Mouse (Mus musculus) liver, postnatal 0 days (tissue): ENCODE measurements around the gene Cars. TPM values are rescaled to one million over a fixed set of nuclear protein-coding genes. Genes with fewer than 3 reads are reported as not detected.

ENCODE experiments used
- ATAC-seq: fragments of 200-750 bp; cut with Nextera tagmentation; 2 replicates; pipeline ENCODE4 v1.8.0; 2017; ENCODE audit warnings: mild to moderate bottlenecking, moderate library complexity
- DNase-seq: peaks from one replicate; pipeline ENCODE4 v3.0.0-alpha.2; 2016
- H3K27ac ChIP-seq: fragments of 300-500 bp; sonication (generic); 2 replicates; pipeline ENCODE4 v1.5.1; 2014; ENCODE audit warnings: antibody characterized with exemption, moderate library complexity, mild to moderate bottlenecking, low read depth
- H3K27me3 ChIP-seq: fragments of 300-500 bp; sonication (generic); 2 replicates; pipeline ENCODE4 v1.6.1; 2014; ENCODE audit warnings: low read length, control low read depth, mixed read lengths; ENCODE audit not compliant: insufficient read depth
- H3K36me3 ChIP-seq: fragments of 300-500 bp; sonication (generic); replicated peaks from 2 replicates; pipeline ENCODE4 v1.6.1; 2014; ENCODE audit warnings: mild to moderate bottlenecking, control low read depth, low read length, moderate library complexity, mixed read lengths; ENCODE audit not compliant: insufficient read depth
- H3K4me1 ChIP-seq: fragments of 300-500 bp; sonication (generic); 2 replicates; pipeline ENCODE4 v1.6.1; 2014; ENCODE audit warnings: antibody characterized with exemption, mild to moderate bottlenecking, control low read depth; ENCODE audit not compliant: insufficient read depth
- H3K4me2 ChIP-seq: fragments of 300-500 bp; sonication (generic); 2 replicates; pipeline ENCODE4 v1.6.1; 2014; ENCODE audit warnings: low read depth, mild to moderate bottlenecking, low read length, moderate library complexity, mixed read lengths
- H3K4me3 ChIP-seq: fragments of 300-500 bp; sonication (generic); 2 replicates; pipeline ENCODE4 v1.5.1; 2014; ENCODE audit warnings: low read depth, low read length
- H3K9ac ChIP-seq: fragments of 300-500 bp; sonication (generic); replicated peaks from 2 replicates; pipeline ENCODE4 v1.6.1; 2014; ENCODE audit warnings: mild to moderate bottlenecking, moderate library complexity
- H3K9me3 ChIP-seq: fragments of 300-500 bp; sonication (generic); 2 replicates; pipeline ENCODE4 v1.6.1; 2016; ENCODE audit warnings: mild to moderate bottlenecking, control low read depth, low read length, mixed read lengths
- CTCF ChIP-seq: sonication (generic); IDR thresholded peaks from 2 replicates; pipeline ENCODE4 v1.5.1; 2016; ENCODE audit warnings: antibody characterized with exemption, low read depth
- EP300 ChIP-seq: IDR thresholded peaks from 2 replicates; pipeline ENCODE4 v1.6.1; 2016; ENCODE audit warnings: antibody characterized with exemption, low read depth, mild to moderate bottlenecking
- WGBS: fragments of 180-500 bp; shearing (Covaris S2); extraction: QIAGEN DNeasy Blood & Tissue Kit; methylation state at CpG from one replicate; pipeline ENCODE4 v1.1.7; 2014; ENCODE audit not compliant: insufficient replicate concordance; 5-methylcytosine and 5-hydroxymethylcytosine counted together
- polyA plus RNA-seq: library from polyadenylated mRNA; unstranded; fragments of >200 nt; fragmentation: Nextera tagmentation; extraction: Ambion mirVana; gene quantifications from 2 replicates; pipeline ENCODE4 v1.2.1, GENCODE M21; 2015

Cars gene
- polyA plus RNA-seq, 1 experiment from 2014 or later: 22.7 TPM

DNA sequence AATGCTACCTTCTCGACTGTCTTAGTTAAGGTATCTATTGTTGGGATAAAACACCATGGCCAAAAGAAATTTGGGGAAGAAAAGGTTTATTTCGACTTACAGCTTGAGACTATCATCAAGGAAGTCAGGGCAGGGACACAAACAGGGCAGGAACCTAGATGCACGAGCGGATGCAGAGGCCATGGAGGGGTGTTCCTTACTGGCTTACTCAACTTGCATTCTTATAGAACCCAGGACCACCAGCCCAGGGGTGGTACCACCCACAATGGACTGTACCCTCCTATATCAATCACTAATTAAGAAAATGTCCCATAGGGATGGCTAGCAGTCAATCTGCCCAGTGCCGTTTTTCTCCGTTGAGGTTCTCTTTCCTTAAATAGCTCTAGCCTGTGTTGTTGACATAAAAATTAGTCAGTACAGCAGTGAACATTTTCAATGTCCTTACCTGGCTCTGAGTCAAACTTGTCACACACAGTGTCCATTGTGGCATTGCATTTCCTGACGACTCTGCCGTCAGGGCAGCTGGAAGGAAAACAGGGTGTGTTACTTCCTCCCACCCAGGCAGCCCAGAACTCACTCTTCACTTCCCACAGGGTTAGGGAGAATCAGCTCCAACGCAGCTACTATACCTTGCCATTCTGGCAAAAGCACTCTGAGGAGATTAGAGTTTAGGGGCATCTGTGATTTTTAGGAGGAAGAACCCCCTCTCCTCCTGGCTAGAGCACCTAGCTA is 14.7 kb upstream of the Cars start:
- Histone ChIP-seq H3K27me3 (no peaks in the 10 kb centered on the region), H3K4me3 (no peak overlapping the region), H3K9ac (no peak overlapping the region), H3K9me3 (no peaks in the 10 kb centered on the region), H3K36me3 (no peaks in the 10 kb centered on the region), H3K4me2 (no peak overlapping the region), H3K27ac (peak overlapping the region; percentile 46; the same call in 1 of the 2 replicates), H3K4me1 (no peaks in the 10 kb centered on the region)
- 36% methylated on average over 9 of the region's 9 CpGs for WGBS
- TF ChIP-seq EP300: no peak
- TF ChIP-seq CTCF: no peak
- 0 out of 2 replicates have a peak, but pooled peaks have one; percentile 23 for ATAC-seq
- DNase-seq: no peak

DNA sequence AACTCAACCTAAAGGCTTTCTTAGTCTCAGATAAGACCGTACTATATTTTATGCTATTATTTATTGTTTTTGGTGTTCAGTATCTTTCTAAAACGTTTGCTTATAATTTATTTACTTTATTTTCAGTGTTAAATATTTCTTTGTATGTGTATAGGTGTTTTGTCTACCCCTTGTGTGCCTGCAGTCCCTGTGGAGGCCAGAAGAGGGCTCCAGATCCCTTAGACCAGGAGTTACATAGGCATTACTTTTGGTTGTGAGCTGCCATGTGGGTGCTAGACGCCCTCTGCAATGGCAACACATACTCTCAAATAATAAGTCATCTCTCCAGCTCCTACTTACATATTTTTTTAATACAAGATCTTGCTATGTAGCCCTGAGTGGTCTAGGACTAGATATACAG is 12.3 kb upstream of the Cars start:
- WGBS: 52% methylated on average over 3 of the region's 3 CpGs
- H3K4me2 ChIP-seq: no peak overlapping the region
- no peaks in the 10 kb centered on the region for H3K27me3 ChIP-seq
- H3K9me3 ChIP-seq: no peaks in the 10 kb centered on the region
- ATAC-seq (no peak), DNase-seq (no peak)
- H3K27ac ChIP-seq: no peak overlapping the region
- H3K36me3 ChIP-seq: no peaks in the 10 kb centered on the region
- TF ChIP-seq EP300 (no peak), CTCF (peak; percentile 55)
- H3K4me1 ChIP-seq: no peaks in the 10 kb centered on the region
- H3K4me3 ChIP-seq: no peak overlapping the region
- H3K9ac ChIP-seq: no peak overlapping the region

DNA sequence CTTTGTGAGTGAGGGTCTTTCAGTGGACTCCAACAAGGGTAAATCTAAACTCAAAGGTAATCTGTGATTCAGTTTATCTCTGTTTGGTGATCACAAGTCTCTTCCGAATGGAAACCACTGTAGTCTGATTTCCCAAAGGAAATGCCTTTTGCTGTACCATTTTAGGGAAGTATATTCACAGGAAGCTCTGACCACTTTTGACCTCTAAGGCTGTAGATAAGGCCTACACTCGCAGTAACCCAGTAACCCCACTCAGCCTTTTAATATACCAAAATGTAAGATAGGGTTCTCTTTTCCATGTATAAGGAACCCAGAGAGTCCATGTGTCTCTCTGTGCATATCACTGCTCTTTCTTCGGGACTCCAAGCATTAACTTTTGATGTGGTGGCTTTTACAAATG is 5.4 kb upstream of the Cars start:
- Histone ChIP-seq H3K9me3 (no peaks in the 10 kb centered on the region), H3K4me3 (no peak overlapping the region), H3K9ac (no peak overlapping the region), H3K27ac (no peak overlapping the region), H3K4me1 (peaks cover 5% of the 10 kb centered on the region), H3K36me3 (no peaks in the 10 kb centered on the region), H3K27me3 (no peaks in the 10 kb centered on the region), H3K4me2 (no peak overlapping the region)
- WGBS: 48% methylated on average over 3 of the region's 3 CpGs
- ATAC-seq (no peak), DNase-seq (no peak)
- TF ChIP-seq CTCF (no peak), EP300 (no peak)

DNA sequence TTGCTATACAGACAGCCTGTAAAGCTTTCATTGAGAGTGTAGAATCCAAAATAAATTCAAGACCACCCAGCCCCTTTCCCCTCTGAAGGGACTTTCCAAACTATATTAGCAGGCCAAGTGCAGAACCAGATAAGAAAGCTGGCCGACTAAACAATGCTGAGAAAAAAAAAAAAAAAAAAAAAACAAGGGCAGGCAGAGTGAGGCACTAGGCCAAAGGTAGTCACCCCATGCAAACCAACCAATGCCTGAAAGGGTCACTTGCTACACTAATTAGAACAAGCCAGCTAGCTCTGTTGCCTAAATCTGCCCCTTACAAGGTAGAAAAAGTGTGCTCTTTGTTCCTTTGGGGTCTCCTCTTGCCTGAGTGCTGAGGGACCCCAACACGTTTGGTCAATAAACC is 5.0 kb upstream of the Cars start:
- no peak for TF ChIP-seq EP300
- TF ChIP-seq CTCF: no peak
- H3K4me1 ChIP-seq: peaks cover 8% of the 10 kb centered on the region
- no peak overlapping the region for H3K9ac ChIP-seq
- H3K27me3 ChIP-seq: no peaks in the 10 kb centered on the region
- 48% methylated on average over 2 of the region's 2 CpGs for WGBS
- H3K36me3 ChIP-seq: no peaks in the 10 kb centered on the region
- no peak overlapping the region for H3K4me3 ChIP-seq
- no peak for DNase-seq
- H3K4me2 ChIP-seq: no peak overlapping the region
- H3K27ac ChIP-seq: no peak overlapping the region
- no peaks in the 10 kb centered on the region for H3K9me3 ChIP-seq
- no peak for ATAC-seq

DNA sequence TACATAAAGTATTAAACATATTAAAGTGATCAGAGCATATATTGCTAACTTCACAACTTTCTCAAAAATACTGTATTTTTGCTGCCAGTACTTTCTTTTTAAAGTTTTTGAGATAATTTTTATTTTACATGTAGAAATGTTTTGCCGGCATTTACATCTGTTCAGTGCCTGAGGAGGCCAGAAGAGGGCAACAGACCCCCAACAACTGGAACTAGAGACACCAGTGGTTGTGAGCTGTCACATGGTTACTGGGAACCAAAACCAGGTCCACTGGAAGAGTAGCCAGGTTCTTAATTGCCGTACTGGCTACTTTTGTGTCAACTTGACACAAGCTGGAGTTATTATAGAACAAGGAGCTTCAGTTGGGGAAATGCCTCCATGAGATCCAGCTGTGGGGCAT is 1.8 kb upstream of the Cars start:
- no peak for ATAC-seq
- 81% methylated on average over 2 of the region's 2 CpGs for WGBS
- no peaks in the 10 kb centered on the region for H3K27me3 ChIP-seq
- H3K9ac ChIP-seq: no peak overlapping the region
- H3K36me3 ChIP-seq: peaks cover 4% of the 10 kb centered on the region; the same call in 1 of the 2 replicates
- peaks cover 23% of the 10 kb centered on the region for H3K4me1 ChIP-seq
- H3K27ac ChIP-seq: no peak overlapping the region
- no peak overlapping the region for H3K4me3 ChIP-seq
- no peaks in the 10 kb centered on the region for H3K9me3 ChIP-seq
- H3K4me2 ChIP-seq: no peak overlapping the region
- TF ChIP-seq CTCF (peak; percentile 37), EP300 (no peak)
- DNase-seq: no peak

DNA sequence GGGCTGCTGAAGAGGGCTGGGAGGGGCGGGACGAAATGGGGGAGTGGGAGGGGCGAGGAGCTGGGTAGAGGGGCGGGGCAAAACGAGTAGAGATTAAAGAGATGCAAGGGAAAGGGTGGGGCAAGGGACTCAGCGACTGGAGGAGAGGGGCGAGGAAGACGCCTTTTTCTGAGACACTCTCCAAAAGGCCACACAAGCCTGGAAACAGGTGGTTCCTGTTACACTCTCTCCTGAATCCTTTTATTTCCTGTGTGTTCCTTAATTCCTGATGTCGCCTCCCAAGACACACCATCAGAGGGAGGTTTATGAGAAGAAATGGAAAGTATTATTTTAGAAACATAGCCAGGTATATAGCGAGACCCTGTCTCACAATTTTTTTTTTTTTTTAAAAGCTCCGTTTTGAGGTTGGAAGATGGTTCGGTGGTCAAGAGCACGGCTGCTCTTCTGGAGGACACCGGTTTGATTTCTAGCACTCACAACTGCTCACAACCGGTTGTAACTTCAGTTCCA is 396 bp upstream of the Cars start:
- Histone ChIP-seq H3K9ac (peak overlapping the region; percentile 80), H3K4me1 (peaks cover 23% of the 10 kb centered on the region)

More for the DNA sequence above, 396 bp upstream of the Cars start:
- Histone ChIP-seq H3K27ac (0 out of 2 replicates have a peak overlapping the region, but pooled peaks have one; percentile 44), H3K4me2 (peak overlapping the region; percentile 91), H3K9me3 (no peaks in the 10 kb centered on the region), H3K27me3 (no peaks in the 10 kb centered on the region), H3K4me3 (peak overlapping the region; percentile 76), H3K36me3 (peaks cover 14% of the 10 kb centered on the region)
- ATAC-seq: no peak
- TF ChIP-seq EP300: no peak
- TF ChIP-seq CTCF: no peak
- no peak for DNase-seq
- 6% methylated on average over 15 of the region's 15 CpGs for WGBS
